Mouse (Mus musculus) myocyte (in vitro differentiated cells): ENCODE data around the gene Olfr267. TPM values are rescaled to one million over a fixed set of nuclear protein-coding genes. Genes with fewer than 3 reads are reported as not detected.

Source experiments
- H3K27me3 ChIP-seq: one replicate; pipeline ENCODE4 v1.6.1; 2011; ENCODE audit not compliant: control insufficient read depth, insufficient read depth, insufficient read length
- H3K36me3 ChIP-seq: one replicate; pipeline ENCODE4 v1.6.1; 2011; ENCODE audit not compliant: control insufficient read depth, insufficient read depth
- H3K4me2 ChIP-seq: one replicate; pipeline ENCODE4 v1.6.1; 2011; ENCODE audit warnings: low read depth, control low read depth
- H3K4me3 ChIP-seq: one replicate; pipeline ENCODE4 v1.5.1; 2011; ENCODE audit warnings: mild to moderate bottlenecking, control low read depth, moderate library complexity
- H3K79me2 ChIP-seq: one replicate; pipeline ENCODE4 v1.6.1; 2011; ENCODE audit not compliant: control insufficient read depth, insufficient read depth
- H3ac ChIP-seq: one replicate; pipeline ENCODE4 v1.6.1; 2011; ENCODE audit not compliant: control insufficient read depth, insufficient read length
- CEBPB ChIP-seq: IDR thresholded peaks from 2 replicates; pipeline ENCODE4 v1.6.1; 2011; ENCODE audit warnings: mild to moderate bottlenecking, moderate library complexity; ENCODE audit not compliant: poor library complexity, insufficient read depth, severe bottlenecking
- E2F4 ChIP-seq: IDR thresholded peaks from one replicate; pipeline ENCODE4 v1.6.1; 2011; ENCODE audit warnings: mild to moderate bottlenecking, control low read depth, moderate library complexity; ENCODE audit not compliant: insufficient read depth
- MAX ChIP-seq: IDR thresholded peaks from one replicate; pipeline ENCODE4 v1.6.1; 2011; ENCODE audit warnings: low read depth, mild to moderate bottlenecking, control low read depth
- MYOD1 ChIP-seq, 3 experiments: IDR thresholded peaks; one replicate each; pipeline ENCODE4 v1.6.1; 2011; ENCODE audit warnings: control low read depth in 2 of 3, low read depth in 2 of 3, mild to moderate bottlenecking in 2 of 3, moderate library complexity in 1 of 3; ENCODE audit not compliant: insufficient read length in 2 of 3, control insufficient read depth in 1 of 3
- MYOG ChIP-seq, 3 experiments: IDR thresholded peaks; one replicate each; pipeline ENCODE4 v1.6.1; 2011; ENCODE audit warnings: control low read depth in 2 of 3, low read depth in 2 of 3, mild to moderate bottlenecking in 2 of 3; ENCODE audit not compliant: insufficient read length in 2 of 3, control insufficient read depth in 1 of 3, insufficient read depth in 1 of 3
- POLR2A ChIP-seq: IDR thresholded peaks from one replicate; pipeline ENCODE4 v1.6.1; 2011; ENCODE audit warnings: low read depth, mild to moderate bottlenecking, control low read depth, moderate library complexity; ENCODE audit not compliant: insufficient read length
- POLR2AphosphoS2 ChIP-seq: IDR thresholded peaks from one replicate; pipeline ENCODE4 v1.6.1; 2011; ENCODE audit warnings: low read depth, control low read depth; ENCODE audit not compliant: insufficient read length
- REST ChIP-seq: IDR thresholded peaks from one replicate; pipeline ENCODE4 v1.6.1; 2011; ENCODE audit warnings: mild to moderate bottlenecking, control low read depth, moderate library complexity; ENCODE audit not compliant: insufficient read depth, insufficient read length
- SRF ChIP-seq: IDR thresholded peaks from one replicate; pipeline ENCODE4 v1.6.1; 2011; ENCODE audit warnings: low read depth; ENCODE audit not compliant: control insufficient read depth, insufficient read length
- TCF12 ChIP-seq: IDR thresholded peaks from one replicate; pipeline ENCODE4 v1.6.1; 2011; ENCODE audit warnings: mild to moderate bottlenecking, control low read depth; ENCODE audit not compliant: poor library complexity, insufficient read depth, severe bottlenecking
- TCF3 ChIP-seq: IDR thresholded peaks from one replicate; pipeline ENCODE4 v1.6.1; 2011; ENCODE audit warnings: low read depth, control low read depth; ENCODE audit not compliant: insufficient read length
- USF1 ChIP-seq: IDR thresholded peaks from one replicate; pipeline ENCODE4 v1.6.1; 2011; ENCODE audit warnings: low read depth, mild to moderate bottlenecking, control low read depth, moderate library complexity
- polyA plus RNA-seq: library from polyadenylated mRNA; unstranded; fragments of >200 nt; fragmentation: generic; extraction: Trizol; gene quantifications from one replicate; pipeline ENCODE4 v1.2.1, GENCODE M21; 2012; ENCODE audit warnings: missing spikeins

The Olfr267 gene
- polyA plus RNA-seq, 1 experiment: not detected

- Histone ChIP-seq H3K4me2 (peak overlapping the region; percentile 39), H3K27me3 (no peaks in the 10 kb centered on the region), H3K79me2 (no peaks in the 10 kb centered on the region), H3ac (no peak overlapping the region), H3K36me3 (no peaks in the 10 kb centered on the region), H3K4me3 (no peak overlapping the region)
- TF ChIP-seq CEBPB: no peak
- no peak for TF ChIP-seq SRF
- TF ChIP-seq USF1: no peak
- TF ChIP-seq MYOD1 (IDR thresholded peaks at IDR 0.05; ENCODE audit: control insufficient read depth in 1 of 3, insufficient read length in 2 of 3, low read depth in 2 of 3): no peak
- TF ChIP-seq TCF3: no peak
- no peak for TF ChIP-seq REST
These were observed 38.0 kb downstream of the Olfr267 start for GRCm38 (mm10) chr4:58749510-58749909.

- no peaks in the 10 kb centered on the region for H3K27me3 ChIP-seq
- TF ChIP-seq TCF12 (no peak), MAX (no peak), MYOD1 (IDR thresholded peaks at IDR 0.05; ENCODE audit: control insufficient read depth in 1 of 3, insufficient read length in 2 of 3, low read depth in 2 of 3) (no peak), POLR2AphosphoS2 (no peak), E2F4 (no peak), USF1 (no peak), TCF3 (no peak), CEBPB (no peak), SRF (no peak), MYOG (IDR thresholded peaks at IDR 0.05; ENCODE audit: control insufficient read depth in 1 of 3, insufficient read depth in 1 of 3, insufficient read length in 2 of 3, low read depth in 2 of 3) (no peak), POLR2A (no peak), REST (no peak)
- H3K4me3 ChIP-seq: no peak overlapping the region
- no peak overlapping the region for H3ac ChIP-seq
- H3K79me2 ChIP-seq: no peaks in the 10 kb centered on the region
- no peaks in the 10 kb centered on the region for H3K36me3 ChIP-seq
- H3K4me2 ChIP-seq: peak overlapping the region; percentile 39
These were observed 38.4 kb downstream of the Olfr267 start for GRCm38 (mm10) chr4:58749101-58749500.

- Histone ChIP-seq H3K4me2 (no peak overlapping the region), H3K36me3 (no peaks in the 10 kb centered on the region)
- TF ChIP-seq REST (no peak), USF1 (no peak), TCF3 (no peak), MYOG (IDR thresholded peaks at IDR 0.05; ENCODE audit: control insufficient read depth in 1 of 3, insufficient read depth in 1 of 3, insufficient read length in 2 of 3, low read depth in 2 of 3) (no peak), SRF (no peak), CEBPB (no peak), POLR2A (no peak), MYOD1 (IDR thresholded peaks at IDR 0.05; ENCODE audit: control insufficient read depth in 1 of 3, insufficient read length in 2 of 3, low read depth in 2 of 3) (no peak), POLR2AphosphoS2 (no peak)
These were observed 41.8 kb downstream of the Olfr267 start for GRCm38 (mm10) chr4:58745583-58746222.

GRCm38 (mm10) chr4:58736867-58737633 is 50.5 kb downstream of the Olfr267 start:
- Histone ChIP-seq H3K79me2 (no peaks in the 10 kb centered on the region), H3K4me2 (peak overlapping the region; percentile 30), H3K4me3 (no peak overlapping the region), H3K27me3 (no peaks in the 10 kb centered on the region), H3ac (no peak overlapping the region), H3K36me3 (no peaks in the 10 kb centered on the region)
- TF ChIP-seq TCF3 (no peak), REST (no peak), MYOD1 (IDR thresholded peaks at IDR 0.05; ENCODE audit: control insufficient read depth in 1 of 3, insufficient read length in 2 of 3, low read depth in 2 of 3) (peak in 1 of 3 experiments; percentile 2), MAX (no peak), E2F4 (no peak), MYOG (IDR thresholded peaks at IDR 0.05; ENCODE audit: control insufficient read depth in 1 of 3, insufficient read depth in 1 of 3, insufficient read length in 2 of 3, low read depth in 2 of 3) (no peak)

More at GRCm38 (mm10) chr4:58745583-58746222, 41.8 kb downstream of the Olfr267 start:
- Histone ChIP-seq H3K27me3 (no peaks in the 10 kb centered on the region), H3ac (no peak overlapping the region), H3K4me3 (no peak overlapping the region), H3K79me2 (no peaks in the 10 kb centered on the region)

Other genes starting within 250 kb of the Olfr267 start
- 14.1 TPM for gene Lpar1, start 233.8 kb downstream of the Olfr267 start, polyA plus RNA-seq
- 22.4 TPM for gene Ecpas, start 125.0 kb upstream of the Olfr267 start, polyA plus RNA-seq
- gene Zkscan16, start 155.9 kb upstream of the Olfr267 start, polyA plus RNA-seq: not detected
- gene Ptgr1, start 199.4 kb upstream of the Olfr267 start, polyA plus RNA-seq: 20.6 TPM
- gene Dnajc25, start 207.3 kb upstream of the Olfr267 start, polyA plus RNA-seq: 5.4 TPM
- gene Gm20503, start 215.5 kb upstream of the Olfr267 start, polyA plus RNA-seq: 0.73 TPM
- 57.3 TPM for gene Gng10, start 247.4 kb upstream of the Olfr267 start, polyA plus RNA-seq